ENCODE assay signal across 18 mouse cellular contexts in the genomic region with DNA sequence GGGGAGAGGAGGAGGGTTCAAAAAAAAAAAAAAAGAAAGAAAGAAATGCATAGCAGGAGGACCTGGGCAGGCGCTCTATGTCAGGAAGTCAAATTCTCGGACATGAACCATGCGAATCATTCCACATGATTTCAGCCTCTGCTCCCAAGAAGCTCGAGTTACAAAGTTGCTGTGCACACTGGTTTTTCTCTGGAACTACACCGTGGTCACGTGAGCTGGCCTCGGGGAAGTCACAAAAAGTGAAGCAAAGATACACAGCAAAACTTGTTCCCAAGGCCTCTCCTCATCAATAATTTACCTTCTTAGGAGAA. TPM values are rescaled to one million over a fixed set of nuclear protein-coding genes. Genes with fewer than 3 reads are reported as not detected.
DNase-seq lines count a peak whose midpoint lies in the region; ATAC-seq and TF ChIP-seq lines count a peak whose summit lies in the region.
"Had no signal": no experiment of that assay in that cellular context is flagged by ENCODE, and none has a peak within 500 bp of the region (broad histone marks: within the 10 kb centered on the region; RNA-seq: fewer than 3 reads in every experiment).

No protein-coding gene starts in this region.

- no peak overlapping the region for H3K9ac ChIP-seq in lung, embryonic 14.5 days
- H3K9ac ChIP-seq in embryonic facial prominence, embryonic 13.5 days = no peak overlapping the region
- no peak overlapping the region for H3K9ac ChIP-seq in stomach, embryonic 15.5 days
- H3K9ac ChIP-seq: forebrain, postnatal 0 days; hindbrain, embryonic 13.5 days; liver, embryonic 15.5 days had no signal

- H3K4me2 ChIP-seq in lung, embryonic 14.5 days = no peak overlapping the region; the same call in 1 of the 2 replicates
- H3K4me2 ChIP-seq in embryonic facial prominence, embryonic 13.5 days = no peak overlapping the region; the same call in 1 of the 2 replicates
- H3K4me2 ChIP-seq in stomach, embryonic 15.5 days = 0 out of 2 replicates have a peak overlapping the region, but pooled peaks have one; percentile 16
- H3K4me2 ChIP-seq: heart, embryonic 11.5 days; hindbrain, embryonic 13.5 days; liver, embryonic 15.5 days had no signal

- no peaks in the 10 kb centered on the region for H3K9me3 ChIP-seq in lung, embryonic 14.5 days (ENCODE audit: low read depth, low read length)
- no peaks in the 10 kb centered on the region for H3K9me3 ChIP-seq in embryonic facial prominence, embryonic 13.5 days
- no peaks in the 10 kb centered on the region for H3K9me3 ChIP-seq in stomach, embryonic 15.5 days
- no peaks in the 10 kb centered on the region for H3K9me3 ChIP-seq in midbrain, embryonic 10.5 days (replicated peaks)
- H3K9me3 ChIP-seq: hindbrain, embryonic 13.5 days; liver, embryonic 15.5 days had no signal

- H3K27ac ChIP-seq in lung, embryonic 14.5 days (ENCODE audit: low read depth) = no peak overlapping the region
- H3K27ac ChIP-seq in embryonic facial prominence, embryonic 13.5 days = peak overlapping the region; percentile 64
- no peak overlapping the region for H3K27ac ChIP-seq in stomach, embryonic 15.5 days
- H3K27ac ChIP-seq in midbrain, embryonic 10.5 days (replicated peaks) = no peak overlapping the region
- H3K27ac ChIP-seq: liver, embryonic 15.5 days had no signal

- DNase-seq in lung, embryonic 14.5 days = peak; percentile 51
- DNase-seq in lung, postnatal 25 days (ENCODE audit: low spot score) = no peak
- DNase-seq in kidney, postnatal 14 days = peak; percentile 23
- DNase-seq in midbrain, embryonic 10.5 days (ENCODE audit: low spot score) = no peak
- DNase-seq in layer of hippocampus, adult 9-11 months = no peak
- DNase-seq in right cerebral cortex, postnatal 36 days (ENCODE audit: low spot score in 2 of 2) = no peak
- DNase-seq: adrenal gland, postnatal 36 days; forebrain, postnatal 0 days; thymus, postnatal 25 days had no signal

- no peaks in the 10 kb centered on the region for H3K27me3 ChIP-seq in lung, embryonic 14.5 days (ENCODE audit: insufficient read depth, low read length)
- H3K27me3 ChIP-seq in embryonic facial prominence, embryonic 13.5 days = no peaks in the 10 kb centered on the region
- H3K27me3 ChIP-seq in stomach, embryonic 15.5 days (replicated peaks) = no peaks in the 10 kb centered on the region
- no peaks in the 10 kb centered on the region for H3K27me3 ChIP-seq in midbrain, embryonic 10.5 days (ENCODE audit: low read depth, poor library complexity, severe bottlenecking)
- H3K27me3 ChIP-seq: hindbrain, embryonic 13.5 days; liver, embryonic 15.5 days had no signal

- no peak for ATAC-seq in lung, embryonic 14.5 days (ENCODE audit: insufficient read depth)
- ATAC-seq in embryonic facial prominence, embryonic 13.5 days (ENCODE audit: insufficient number of reproducible peaks, insufficient read depth, low FRiP score, low TSS enrichment, low read depth) = no peak
- no peak for ATAC-seq in stomach, embryonic 15.5 days (ENCODE audit: insufficient read depth, low FRiP score, low read depth)
- ATAC-seq: activated CD4-positive, CD25-positive, alpha-beta regulatory T cell, adult 4 months; intestine, embryonic 16.5 days had no signal

- TF ChIP-seq CTCF in lung, embryonic 14.5 days (IDR thresholded peaks at IDR 0.05; ENCODE audit: low read depth) = no peak

- no peaks in the 10 kb centered on the region for H3K36me3 ChIP-seq in lung, embryonic 14.5 days (ENCODE audit: insufficient read depth)
- no peaks in the 10 kb centered on the region for H3K36me3 ChIP-seq in embryonic facial prominence, embryonic 13.5 days
- H3K36me3 ChIP-seq in stomach, embryonic 15.5 days = no peaks in the 10 kb centered on the region
- no peaks in the 10 kb centered on the region for H3K36me3 ChIP-seq in midbrain, embryonic 10.5 days
- H3K36me3 ChIP-seq: hindbrain, embryonic 13.5 days; liver, embryonic 15.5 days had no signal

- H3K4me3 ChIP-seq in lung, embryonic 14.5 days (ENCODE audit: low read depth, low read length) = no peak overlapping the region
- H3K4me3 ChIP-seq in embryonic facial prominence, embryonic 13.5 days = no peak overlapping the region
- H3K4me3 ChIP-seq in stomach, embryonic 15.5 days (replicated peaks) = no peak overlapping the region
- H3K4me3 ChIP-seq in midbrain, embryonic 10.5 days = no peak overlapping the region
- H3K4me3 ChIP-seq: hindbrain, embryonic 13.5 days; liver, embryonic 15.5 days had no signal

- 18% methylated on average over 7 of the region's 7 CpGs for WGBS in lung, embryonic 14.5 days
- WGBS in embryonic facial prominence, embryonic 13.5 days = 4% methylated on average over 7 of the region's 7 CpGs
- WGBS in stomach, embryonic 15.5 days = 13% methylated on average over 7 of the region's 7 CpGs
- WGBS in midbrain, embryonic 10.5 days = 40% methylated on average over 7 of the region's 7 CpGs

- H3K4me1 ChIP-seq in lung, embryonic 14.5 days (ENCODE audit: insufficient read depth) = peaks cover 8% of the 10 kb centered on the region
- peaks cover 29% of the 10 kb centered on the region for H3K4me1 ChIP-seq in embryonic facial prominence, embryonic 13.5 days
- H3K4me1 ChIP-seq in stomach, embryonic 15.5 days = peaks cover 8% of the 10 kb centered on the region
- peaks cover 17% of the 10 kb centered on the region for H3K4me1 ChIP-seq in midbrain, embryonic 10.5 days
- H3K4me1 ChIP-seq: liver, embryonic 15.5 days had no signal

RNA-seq across cellular contexts. Expression of gene Clmp, which starts 32.1 kb away (rescaled TPM):
- polyA plus RNA-seq in lung, embryonic 14.5 days (2014; fragmentation: Nextera tagmentation; extraction: Ambion mirVana) = 20.6 TPM in 2 replicates
- polyA plus RNA-seq in embryonic facial prominence, embryonic 13.5 days (2015; fragmentation: Nextera tagmentation; extraction: Ambion mirVana) = 55.9 and 56.5 TPM in 2 replicates
- polyA plus RNA-seq in stomach, embryonic 15.5 days (2015; fragmentation: Nextera tagmentation; extraction: Ambion mirVana) = 27.2 and 29.2 TPM in 2 replicates
- polyA plus RNA-seq in midbrain, embryonic 10.5 days (2016; fragmentation: Nextera tagmentation; extraction: Ambion mirVana) = 14.7 and 21.0 TPM in 2 replicates

RNA-seq across cellular contexts. Expression of gene Gm21915, which starts 47.4 kb away (rescaled TPM):
- not detected in 2 replicates for polyA plus RNA-seq in lung, embryonic 14.5 days (2014; fragmentation: Nextera tagmentation; extraction: Ambion mirVana)
- not detected in 2 replicates for polyA plus RNA-seq in embryonic facial prominence, embryonic 13.5 days (2015; fragmentation: Nextera tagmentation; extraction: Ambion mirVana)
- not detected in 2 replicates for polyA plus RNA-seq in stomach, embryonic 15.5 days (2015; fragmentation: Nextera tagmentation; extraction: Ambion mirVana)
- polyA plus RNA-seq in midbrain, embryonic 10.5 days (2016; fragmentation: Nextera tagmentation; extraction: Ambion mirVana) = not detected in 2 replicates
- polyA plus RNA-seq: activated CD4-positive, CD25-positive, alpha-beta regulatory T cell, adult 4 months; forebrain, postnatal 0 days; heart, embryonic 11.5 days; hindbrain, embryonic 13.5 days; intestine, embryonic 16.5 days; liver, embryonic 15.5 days; neural tube, embryonic 14.5 days; small intestine, adult 2 months had no signal

Comparison
In these comparisons a context has a peak if more than half of its experiments do, and no peak if none do; other contexts are left out.
1. DNase-seq: peak in lung, embryonic 14.5 days (single experiment) and kidney, postnatal 14 days (single experiment); none in lung, postnatal 25 days (single experiment), midbrain, embryonic 10.5 days (single experiment), layer of hippocampus, adult 9-11 months (single experiment) and right cerebral cortex, postnatal 36 days (0 of 2).